Mouse (Mus musculus) forebrain, postnatal 0 days (tissue): Measurements from ENCODE around the gene Lima1. TPM values are rescaled to one million over a fixed set of nuclear protein-coding genes. Genes with fewer than 3 reads are reported as not detected.

Experiments
- ATAC-seq: fragments of 200-750 bp; cut with Nextera tagmentation; 2 replicates; pipeline ENCODE4 v1.8.0; 2017; ENCODE audit warnings: mild to moderate bottlenecking, moderate library complexity
- DNase-seq: peaks from one replicate; pipeline ENCODE4 v3.0.0-alpha.2; 2015
- H3K27ac ChIP-seq: fragments of 300-500 bp; sonication (generic); 2 replicates; pipeline ENCODE4 v1.5.1; 2014; ENCODE audit warnings: low read depth, mild to moderate bottlenecking, antibody characterized with exemption, low read length, moderate library complexity, mixed read lengths
- H3K27me3 ChIP-seq: fragments of 300-500 bp; sonication (generic); 2 replicates; pipeline ENCODE4 v1.6.1; 2014; ENCODE audit warnings: mild to moderate bottlenecking, low read length, mixed read lengths; ENCODE audit not compliant: insufficient read depth
- H3K36me3 ChIP-seq: fragments of 300-500 bp; sonication (generic); 2 replicates; pipeline ENCODE4 v1.6.1; 2014; ENCODE audit warnings: mild to moderate bottlenecking, moderate library complexity; ENCODE audit not compliant: insufficient read depth
- H3K4me1 ChIP-seq: fragments of 300-500 bp; sonication (generic); 2 replicates; pipeline ENCODE4 v1.6.1; 2014; ENCODE audit warnings: antibody characterized with exemption; ENCODE audit not compliant: insufficient read depth
- H3K4me2 ChIP-seq: fragments of 300-500 bp; sonication (generic); 2 replicates; pipeline ENCODE4 v1.6.1; 2014; ENCODE audit warnings: low read depth, mild to moderate bottlenecking, moderate library complexity
- H3K4me3 ChIP-seq: fragments of 300-500 bp; sonication (generic); 2 replicates; pipeline ENCODE4 v1.5.1; 2014; ENCODE audit warnings: low read depth, low read length, mixed read lengths
- H3K9ac ChIP-seq: fragments of 300-500 bp; sonication (generic); 2 replicates; pipeline ENCODE4 v1.6.1; 2014; ENCODE audit warnings: mild to moderate bottlenecking
- H3K9me3 ChIP-seq: fragments of 300-500 bp; sonication (generic); 2 replicates; pipeline ENCODE4 v1.6.1; 2016; ENCODE audit warnings: low read length
- CTCF ChIP-seq: sonication (generic); IDR thresholded peaks from 2 replicates; pipeline ENCODE4 v1.5.1; 2016; ENCODE audit warnings: antibody characterized with exemption, control low read depth, low read depth
- WGBS: fragments of 180-500 bp; shearing (Covaris S2); extraction: QIAGEN DNeasy Blood & Tissue Kit; methylation state at CpG from one replicate; pipeline ENCODE4 v1.1.7; 2014; 5-methylcytosine and 5-hydroxymethylcytosine counted together
- polyA plus RNA-seq: library from polyadenylated mRNA; unstranded; fragments of >200 nt; fragmentation: Nextera tagmentation; extraction: Ambion mirVana; gene quantifications from 2 replicates; pipeline ENCODE4 v1.2.1, GENCODE M21; 2015
- total RNA-seq: library from RNA; depleted of rRNA; stranded (reverse); fragments of >200 nt; gene quantifications from 2 replicates; pipeline ENCODE4 v1.2.3, GENCODE M21; 2014

The Lima1 gene
- total and polyA plus RNA-seq, 2 experiments from 2014 or later = 9.7 to 11.8 TPM

GRCm38 (mm10) chr15:99817343-99818235 lies 57.7 kb downstream of the Lima1 start:
- Histone ChIP-seq H3K9ac (no peak overlapping the region), H3K4me2 (peak overlapping the region; percentile 41), H3K4me3 (no peak overlapping the region; the same call in 1 of the 2 replicates), H3K27ac (peak overlapping the region; percentile 67), H3K27me3 (no peaks in the 10 kb centered on the region), H3K36me3 (no peaks in the 10 kb centered on the region), H3K4me1 (peaks cover 18% of the 10 kb centered on the region; the same call in 1 of the 2 replicates), H3K9me3 (no peaks in the 10 kb centered on the region)
- ATAC-seq = 0 out of 2 replicates have a peak, but pooled peaks have one; percentile 34
- no peak for TF ChIP-seq CTCF
- DNase-seq = peak; percentile 18
- 30% methylated on average over 8 of the region's 8 CpGs for WGBS

GRCm38 (mm10) chr15:99815999-99816398 lies 59.3 kb downstream of the Lima1 start:
- Histone ChIP-seq H3K4me2 (no peak overlapping the region), H3K36me3 (no peaks in the 10 kb centered on the region), H3K9me3 (no peaks in the 10 kb centered on the region), H3K9ac (no peak overlapping the region), H3K4me1 (peaks cover 18% of the 10 kb centered on the region; the same call in 1 of the 2 replicates), H3K27me3 (no peaks in the 10 kb centered on the region), H3K27ac (no peak overlapping the region), H3K4me3 (no peak overlapping the region)
- TF ChIP-seq CTCF = peak; percentile 25; the same call in 1 of the 2 replicates
- WGBS = 92% methylated on average over 4 of the region's 4 CpGs
- DNase-seq = no peak
- ATAC-seq = no peak

- no peak for DNase-seq
- Histone ChIP-seq H3K4me3 (no peak overlapping the region), H3K4me1 (peaks cover 15% of the 10 kb centered on the region; the same call in 1 of the 2 replicates), H3K36me3 (no peaks in the 10 kb centered on the region), H3K9ac (no peak overlapping the region), H3K4me2 (no peak overlapping the region), H3K9me3 (no peaks in the 10 kb centered on the region), H3K27me3 (no peaks in the 10 kb centered on the region), H3K27ac (no peak overlapping the region)
- no peak for TF ChIP-seq CTCF
- ATAC-seq = no peak
- WGBS = 81% methylated on average over 24 of the region's 24 CpGs
These were observed 60.5 kb downstream of the Lima1 start for GRCm38 (mm10) chr15:99814554-99815260.

- H3K27me3 ChIP-seq = no peaks in the 10 kb centered on the region
- no peak overlapping the region for H3K9ac ChIP-seq
- H3K4me2 ChIP-seq = no peak overlapping the region
- H3K9me3 ChIP-seq = no peaks in the 10 kb centered on the region
- 95% methylated on average over 6 of the region's 6 CpGs for WGBS
- ATAC-seq (no peak), DNase-seq (no peak)
- H3K27ac ChIP-seq = no peak overlapping the region
- H3K36me3 ChIP-seq = no peaks in the 10 kb centered on the region
- no peak for TF ChIP-seq CTCF
- peaks cover 5% of the 10 kb centered on the region; the same call in 1 of the 2 replicates for H3K4me1 ChIP-seq
- no peak overlapping the region for H3K4me3 ChIP-seq
These were observed 61.6 kb downstream of the Lima1 start for GRCm38 (mm10) chr15:99813639-99814038.

GRCm38 (mm10) chr15:99812097-99812496 lies 63.2 kb downstream of the Lima1 start:
- no peaks in the 10 kb centered on the region for H3K27me3 ChIP-seq
- ATAC-seq (no peak), DNase-seq (no peak)
- no peak overlapping the region for H3K27ac ChIP-seq
- H3K4me2 ChIP-seq = no peak overlapping the region
- 76% methylated on average over 7 of the region's 7 CpGs for WGBS
- TF ChIP-seq CTCF = no peak
- no peaks in the 10 kb centered on the region for H3K36me3 ChIP-seq
- H3K9ac ChIP-seq = no peak overlapping the region
- H3K4me3 ChIP-seq = no peak overlapping the region
- peaks cover 5% of the 10 kb centered on the region; the same call in 1 of the 2 replicates for H3K4me1 ChIP-seq
- no peaks in the 10 kb centered on the region for H3K9me3 ChIP-seq

GRCm38 (mm10) chr15:99807776-99808735 lies 67.2 kb downstream of the Lima1 start:
- WGBS = 11% methylated on average over 21 of the region's 21 CpGs
- Histone ChIP-seq H3K4me2 (peak overlapping the region; percentile 26), H3K9me3 (no peaks in the 10 kb centered on the region), H3K27me3 (no peaks in the 10 kb centered on the region), H3K9ac (peak overlapping the region; percentile 14; the same call in 1 of the 2 replicates), H3K36me3 (no peaks in the 10 kb centered on the region), H3K27ac (peak overlapping the region; percentile 66), H3K4me1 (peaks cover 5% of the 10 kb centered on the region; the same call in 1 of the 2 replicates), H3K4me3 (peak overlapping the region; percentile 11; the same call in 1 of the 2 replicates)
- TF ChIP-seq CTCF = no peak
- peak; percentile 93 for ATAC-seq
- peak; percentile 70 for DNase-seq
